Mouse (Mus musculus): ENCODE results near the gene Tspan8. TPM values are rescaled to one million over a fixed set of nuclear protein-coding genes. Genes with fewer than 3 reads are reported as not detected.

Gene Tspan8
- polyA plus RNA-seq, 1 experiment from 2014 or later = 85.8 TPM

- no peaks in the 10 kb centered on the region for H3K9me3 ChIP-seq
- H3K4me2 ChIP-seq = no peak overlapping the region; the same call in 1 of the 2 replicates
- no peaks in the 10 kb centered on the region for H3K36me3 ChIP-seq
- 43% methylated on average over 18 of the region's 18 CpGs for WGBS
- H3K4me1 ChIP-seq = no peaks in the 10 kb centered on the region
- no peak for ATAC-seq (ENCODE audit: borderline replicate concordance, extremely low read depth, low FRiP score, low TSS enrichment)
- H3K9ac ChIP-seq = no peak overlapping the region
- no peak overlapping the region for H3K27ac ChIP-seq
- H3K4me3 ChIP-seq = no peak overlapping the region
- no peaks in the 10 kb centered on the region for H3K27me3 ChIP-seq
These were observed 30.3 kb downstream of the Tspan8 start for GRCm38 (mm10) chr10:115846930-115847329.

DNA sequence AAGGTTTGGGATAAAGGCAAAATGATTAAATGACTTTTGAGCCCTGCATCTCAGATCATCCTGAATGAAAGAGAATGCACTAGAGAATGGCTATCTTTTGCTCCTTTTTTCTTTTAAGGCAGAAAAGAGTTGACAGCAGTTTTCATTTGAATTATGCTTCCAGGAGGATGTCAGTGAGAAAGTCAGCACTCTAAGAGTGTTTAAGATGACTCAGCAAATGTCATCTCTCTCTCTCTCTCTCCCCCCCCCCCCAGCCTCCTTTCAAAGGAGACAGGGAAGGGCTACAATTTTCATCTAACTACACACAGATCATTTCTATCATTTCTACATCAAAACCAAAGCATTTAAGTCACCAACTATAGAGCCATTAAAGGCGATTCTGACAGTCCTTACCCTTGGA lies 31.9 kb downstream of the Tspan8 start:
- Histone ChIP-seq H3K36me3 (no peaks in the 10 kb centered on the region), H3K9ac (no peak overlapping the region), H3K27me3 (no peaks in the 10 kb centered on the region), H3K9me3 (no peaks in the 10 kb centered on the region), H3K4me1 (no peaks in the 10 kb centered on the region), H3K4me2 (no peak overlapping the region), H3K27ac (no peak overlapping the region), H3K4me3 (no peak overlapping the region)
- no peak for ATAC-seq (ENCODE audit: borderline replicate concordance, extremely low read depth, low FRiP score, low TSS enrichment)
- 71% methylated on average over 1 of the region's 1 CpGs for WGBS

- Histone ChIP-seq H3K4me1 (no peaks in the 10 kb centered on the region), H3K27ac (no peak overlapping the region), H3K9me3 (no peaks in the 10 kb centered on the region), H3K9ac (no peak overlapping the region), H3K4me2 (no peak overlapping the region), H3K4me3 (no peak overlapping the region), H3K36me3 (no peaks in the 10 kb centered on the region), H3K27me3 (no peaks in the 10 kb centered on the region)
- ATAC-seq (ENCODE audit: borderline replicate concordance, extremely low read depth, low FRiP score, low TSS enrichment) = no peak
- WGBS = 74% methylated on average over 15 of the region's 15 CpGs
These were observed 43.7 kb downstream of the Tspan8 start for GRCm38 (mm10) chr10:115860210-115860880.

DNA sequence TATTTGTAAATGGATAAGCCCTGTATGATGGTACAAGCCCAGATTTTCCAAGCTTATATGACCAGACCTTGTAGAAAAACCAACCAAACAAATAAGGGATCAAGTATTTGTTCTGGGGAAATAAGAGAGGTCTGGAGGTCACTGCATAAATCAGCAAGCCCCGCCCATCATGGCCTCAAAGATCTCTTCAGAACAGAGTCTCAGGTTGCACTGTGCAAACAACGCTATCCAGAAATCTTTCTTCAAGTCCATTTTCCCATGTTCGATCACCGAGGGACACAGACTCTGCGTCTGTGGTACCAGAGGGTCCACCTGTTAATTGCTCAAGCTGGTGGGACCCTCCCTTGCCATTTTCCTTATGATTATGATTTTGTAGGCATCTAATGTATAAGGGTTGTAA lies 45.3 kb downstream of the Tspan8 start:
- no peak overlapping the region for H3K27ac ChIP-seq
- no peaks in the 10 kb centered on the region for H3K9me3 ChIP-seq
- WGBS = 44% methylated on average over 5 of the region's 5 CpGs
- no peak overlapping the region for H3K4me2 ChIP-seq
- H3K9ac ChIP-seq = no peak overlapping the region
- H3K36me3 ChIP-seq = no peaks in the 10 kb centered on the region
- H3K4me1 ChIP-seq = no peaks in the 10 kb centered on the region
- no peak overlapping the region for H3K4me3 ChIP-seq
- no peak for ATAC-seq (ENCODE audit: borderline replicate concordance, extremely low read depth, low FRiP score, low TSS enrichment)
- no peaks in the 10 kb centered on the region for H3K27me3 ChIP-seq

- Histone ChIP-seq H3K4me1 (no peaks in the 10 kb centered on the region), H3K36me3 (no peaks in the 10 kb centered on the region), H3K27me3 (no peaks in the 10 kb centered on the region), H3K27ac (no peak overlapping the region), H3K4me3 (no peak overlapping the region), H3K9me3 (no peaks in the 10 kb centered on the region), H3K4me2 (no peak overlapping the region), H3K9ac (no peak overlapping the region)
- no peak for ATAC-seq (ENCODE audit: borderline replicate concordance, extremely low read depth, low FRiP score, low TSS enrichment)
- WGBS = 86% methylated on average over 5 of the region's 5 CpGs
These were observed 66.1 kb downstream of the Tspan8 start for GRCm38 (mm10) chr10:115882757-115883156.

DNA sequence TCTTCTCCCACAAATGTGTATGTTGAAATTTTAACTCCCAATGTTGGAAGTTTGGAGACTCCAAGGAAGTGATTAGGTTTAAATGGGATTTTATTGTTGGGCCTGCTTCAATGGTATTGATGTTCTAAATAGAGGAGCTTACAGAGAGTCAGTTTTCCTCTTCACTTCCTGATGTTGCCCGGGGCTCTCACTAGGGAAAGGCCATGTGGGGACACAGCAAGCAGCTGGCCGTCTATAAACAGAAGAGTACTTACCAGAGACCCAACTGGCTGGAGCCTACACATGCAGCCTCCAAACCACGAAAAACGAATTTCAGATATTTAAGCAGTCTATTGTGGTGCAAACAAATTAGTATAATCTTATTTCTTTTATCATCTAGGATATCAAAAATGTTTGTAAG lies 75.3 kb downstream of the Tspan8 start:
- no peaks in the 10 kb centered on the region for H3K9me3 ChIP-seq
- no peaks in the 10 kb centered on the region for H3K27me3 ChIP-seq
- H3K27ac ChIP-seq = no peak overlapping the region
- 53% methylated on average over 4 of the region's 4 CpGs for WGBS
- no peak overlapping the region for H3K4me3 ChIP-seq
- no peak overlapping the region for H3K4me2 ChIP-seq
- H3K4me1 ChIP-seq = peaks cover 2% of the 10 kb centered on the region; the same call in 1 of the 2 replicates
- ATAC-seq (ENCODE audit: borderline replicate concordance, extremely low read depth, low FRiP score, low TSS enrichment) = no peak
- no peak overlapping the region for H3K9ac ChIP-seq
- no peaks in the 10 kb centered on the region for H3K36me3 ChIP-seq

DNA sequence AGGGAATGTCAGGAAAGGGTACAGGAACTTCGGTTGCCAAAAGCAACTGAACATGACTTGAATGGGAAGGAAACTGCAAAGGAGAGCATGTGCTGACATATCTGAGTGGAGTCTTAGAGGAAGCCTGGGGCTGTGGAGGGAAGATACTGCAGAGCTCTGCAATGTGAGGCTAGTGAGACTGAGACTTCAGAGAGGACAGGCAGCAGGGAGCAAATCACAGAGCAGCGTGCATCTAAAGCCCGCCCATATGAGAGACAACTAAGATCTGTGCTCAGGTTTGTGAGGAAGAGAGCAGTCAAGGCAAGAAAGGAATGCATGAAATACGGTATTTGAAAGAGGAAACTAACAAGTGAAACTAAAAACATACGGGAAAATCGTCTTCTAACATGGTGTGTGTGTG lies 76.3 kb downstream of the Tspan8 start:
- H3K36me3 ChIP-seq = no peaks in the 10 kb centered on the region
- no peak for ATAC-seq (ENCODE audit: borderline replicate concordance, extremely low read depth, low FRiP score, low TSS enrichment)
- H3K4me2 ChIP-seq = no peak overlapping the region
- H3K27ac ChIP-seq = no peak overlapping the region
- H3K9ac ChIP-seq = no peak overlapping the region
- H3K9me3 ChIP-seq = no peaks in the 10 kb centered on the region
- no peak overlapping the region for H3K4me3 ChIP-seq
- 68% methylated on average over 6 of the region's 6 CpGs for WGBS
- H3K4me1 ChIP-seq = peaks cover 6% of the 10 kb centered on the region; the same call in 1 of the 2 replicates
- H3K27me3 ChIP-seq = no peaks in the 10 kb centered on the region

DNA sequence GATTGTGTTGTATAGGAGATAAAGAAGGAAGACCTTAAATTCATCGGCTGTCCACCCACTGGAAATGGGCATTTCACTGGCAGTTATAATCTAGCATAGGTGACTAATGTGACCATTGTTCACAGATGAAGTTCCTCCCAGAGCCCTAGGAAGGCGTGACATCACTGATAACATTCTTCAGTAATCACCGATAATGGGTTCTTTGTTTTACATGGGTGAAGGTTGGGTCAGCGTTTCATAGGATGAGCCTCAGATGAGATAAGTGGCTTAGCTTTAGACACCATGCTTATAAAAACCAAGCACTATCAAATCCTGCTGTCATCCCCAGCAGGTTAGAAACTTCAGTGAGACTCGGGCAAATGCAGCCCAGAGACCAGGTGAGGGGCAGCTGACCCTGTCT lies 77.4 kb downstream of the Tspan8 start:
- H3K9ac ChIP-seq = no peak overlapping the region
- H3K9me3 ChIP-seq = no peaks in the 10 kb centered on the region
- no peaks in the 10 kb centered on the region for H3K27me3 ChIP-seq
- H3K4me3 ChIP-seq = no peak overlapping the region
- WGBS = 53% methylated on average over 5 of the region's 5 CpGs
- ATAC-seq (ENCODE audit: borderline replicate concordance, extremely low read depth, low FRiP score, low TSS enrichment) = no peak
- no peak overlapping the region for H3K27ac ChIP-seq
- no peak overlapping the region for H3K4me2 ChIP-seq
- H3K4me1 ChIP-seq = peaks cover 6% of the 10 kb centered on the region; the same call in 1 of the 2 replicates
- H3K36me3 ChIP-seq = no peaks in the 10 kb centered on the region

- peak; percentile 89 for ATAC-seq (ENCODE audit: borderline replicate concordance, extremely low read depth, low FRiP score, low TSS enrichment)
- no peaks in the 10 kb centered on the region for H3K36me3 ChIP-seq
- no peaks in the 10 kb centered on the region for H3K9me3 ChIP-seq
- no peak overlapping the region for H3K9ac ChIP-seq
- H3K4me2 ChIP-seq = no peak overlapping the region
- no peak overlapping the region for H3K4me3 ChIP-seq
- peak overlapping the region; percentile 76 for H3K27ac ChIP-seq
- no peaks in the 10 kb centered on the region for H3K27me3 ChIP-seq
- peaks cover 6% of the 10 kb centered on the region; the same call in 1 of the 2 replicates for H3K4me1 ChIP-seq
These were observed 80.1 kb downstream of the Tspan8 start for GRCm38 (mm10) chr10:115896764-115897163.

DNA sequence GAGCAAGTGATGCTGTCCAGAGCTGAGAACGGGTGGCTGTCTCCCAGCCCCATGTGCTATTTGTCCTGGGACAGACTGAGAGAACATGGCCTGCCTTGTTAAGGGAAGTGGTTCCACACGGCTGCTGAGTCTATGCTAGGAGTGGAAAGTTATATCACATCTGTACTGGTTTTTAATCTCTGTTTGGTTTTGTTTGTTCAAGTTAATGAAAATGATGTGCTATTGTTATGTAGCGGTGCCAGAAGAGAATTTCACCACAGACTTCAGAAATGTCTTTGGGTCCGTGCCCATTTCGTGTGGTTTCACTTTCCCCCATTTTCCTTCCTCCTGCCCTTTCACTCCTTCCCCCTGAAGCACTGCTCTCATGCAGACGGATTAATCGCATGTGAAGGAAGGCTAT lies 80.6 kb downstream of the Tspan8 start:
- Histone ChIP-seq H3K36me3 (no peaks in the 10 kb centered on the region), H3K9ac (no peak overlapping the region), H3K9me3 (no peaks in the 10 kb centered on the region), H3K4me2 (no peak overlapping the region), H3K4me1 (peaks cover 6% of the 10 kb centered on the region; the same call in 1 of the 2 replicates), H3K4me3 (no peak overlapping the region), H3K27me3 (no peaks in the 10 kb centered on the region), H3K27ac (peak overlapping the region; percentile 76)
- peak; percentile 94 for ATAC-seq (ENCODE audit: borderline replicate concordance, extremely low read depth, low FRiP score, low TSS enrichment)
- WGBS = 41% methylated on average over 7 of the region's 7 CpGs
